Mouse (Mus musculus) cerebellum, adult 11 months (tissue): Measurements from ENCODE around the gene Cfb.

Source experiments
- DNase-seq: peaks from one replicate; pipeline ENCODE4 v3.0.0; 2022

Cfb gene

GRCm38 (mm10) chr17:34883332-34883731 lies 21.0 kb upstream of the Cfb start:
- no peak for DNase-seq

GRCm38 (mm10) chr17:34881683-34882310 lies 19.5 kb upstream of the Cfb start, which contains the start of gene Gm20547:
Gene Gm20547 (minus strand): TSS chr17:34882042.
- no peak for DNase-seq

DNA sequence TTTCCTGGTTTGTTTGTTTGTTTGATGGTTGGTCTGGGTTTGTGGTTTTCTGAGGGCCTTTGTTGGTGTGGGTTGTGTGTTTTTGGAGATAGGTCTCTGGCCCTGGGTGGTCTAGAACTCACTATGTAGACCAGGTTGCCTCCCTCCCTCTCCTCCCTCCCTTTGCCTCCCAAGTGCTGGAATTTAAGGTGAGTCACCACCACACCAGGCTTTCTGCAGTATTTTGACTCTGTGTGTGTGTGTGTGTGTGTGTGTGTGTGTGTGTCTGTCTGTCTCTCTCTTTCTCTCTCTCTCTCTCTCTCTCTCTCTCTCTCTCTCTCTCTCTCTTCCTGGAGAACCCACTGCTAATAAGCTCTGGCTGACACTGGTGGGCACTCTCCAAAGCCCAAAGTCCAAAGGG lies 18.8 kb upstream of the Cfb start:
- no peak for DNase-seq

GRCm38 (mm10) chr17:34879336-34879879 lies 17.1 kb upstream of the Cfb start, which contains the start of gene Zbtb12:
Gene Zbtb12 (plus strand): TSS chr17:34879483.
- no peak for DNase-seq

GRCm38 (mm10) chr17:34874321-34874720 lies 12.0 kb upstream of the Cfb start:
- DNase-seq, result no peak

GRCm38 (mm10) chr17:34865981-34866380 lies 3.7 kb upstream of the Cfb start:
- DNase-seq, result no peak

GRCm38 (mm10) chr17:34861704-34862415 lies 458 bp downstream of the Cfb start:
- DNase-seq, result no peak

DNA sequence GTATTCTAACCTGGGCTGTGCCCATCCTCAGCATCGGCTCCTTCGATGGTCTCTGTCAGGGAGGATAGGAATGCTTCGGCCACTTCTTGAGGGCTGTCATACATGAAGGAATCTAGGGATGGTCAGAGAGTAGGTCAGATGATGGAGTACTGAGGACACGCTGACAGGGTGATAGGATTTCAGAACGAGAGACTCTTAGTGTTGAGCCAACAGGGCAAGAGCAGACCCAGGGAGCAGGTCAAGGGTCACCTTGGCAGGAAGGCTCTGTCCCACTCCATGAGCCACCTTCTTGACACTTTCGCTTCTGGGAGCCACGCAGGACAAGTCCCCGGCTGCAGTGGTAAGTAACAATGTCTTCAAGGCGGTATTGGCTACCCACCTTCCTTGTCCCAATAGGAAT lies 1.8 kb downstream of the Cfb start:
- no peak for DNase-seq

- DNase-seq, result no peak
These were observed 3.6 kb downstream of the Cfb start for GRCm38 (mm10) chr17:34858670-34859069.

DNA sequence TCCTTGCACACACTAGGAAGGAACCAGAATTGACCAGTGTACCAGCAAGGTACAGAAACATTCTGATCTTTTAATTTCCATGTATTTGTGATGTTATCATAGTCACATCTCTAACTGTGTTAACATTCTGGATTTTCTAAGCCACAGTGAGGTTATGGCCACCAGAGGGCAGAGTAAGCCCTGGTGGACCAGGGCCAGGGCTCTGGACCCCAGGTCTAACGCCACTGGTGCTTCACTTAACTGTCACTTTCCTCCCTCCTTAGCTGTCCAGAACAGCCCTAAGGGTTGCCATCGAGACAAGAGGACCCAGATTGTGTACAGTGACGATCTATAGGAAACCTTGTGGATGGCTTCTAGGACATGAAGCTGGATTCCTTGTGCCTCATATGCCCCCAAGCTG lies 6.5 kb downstream of the Cfb start:
- DNase-seq, result no peak

DNA sequence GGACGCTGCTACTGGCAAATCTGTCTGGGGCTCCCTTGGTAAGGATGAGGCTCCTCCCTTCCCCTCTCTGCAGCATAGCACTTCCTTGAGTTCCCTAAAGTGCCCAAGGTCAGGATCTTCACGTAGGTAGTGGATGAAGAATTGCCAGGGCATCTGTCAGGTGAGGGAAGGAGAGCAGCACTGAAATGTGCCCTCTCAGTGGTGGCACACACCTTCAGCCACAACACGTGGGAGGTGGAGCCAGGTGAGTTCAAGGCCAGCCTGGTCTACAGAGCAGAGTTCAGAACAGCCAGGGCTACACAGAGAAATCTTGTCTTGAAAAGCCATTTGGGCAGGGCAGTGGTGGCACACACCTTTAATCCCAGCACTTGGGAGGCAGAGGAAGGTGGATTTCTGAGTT lies 7.6 kb downstream of the Cfb start:
- no peak for DNase-seq

DNA sequence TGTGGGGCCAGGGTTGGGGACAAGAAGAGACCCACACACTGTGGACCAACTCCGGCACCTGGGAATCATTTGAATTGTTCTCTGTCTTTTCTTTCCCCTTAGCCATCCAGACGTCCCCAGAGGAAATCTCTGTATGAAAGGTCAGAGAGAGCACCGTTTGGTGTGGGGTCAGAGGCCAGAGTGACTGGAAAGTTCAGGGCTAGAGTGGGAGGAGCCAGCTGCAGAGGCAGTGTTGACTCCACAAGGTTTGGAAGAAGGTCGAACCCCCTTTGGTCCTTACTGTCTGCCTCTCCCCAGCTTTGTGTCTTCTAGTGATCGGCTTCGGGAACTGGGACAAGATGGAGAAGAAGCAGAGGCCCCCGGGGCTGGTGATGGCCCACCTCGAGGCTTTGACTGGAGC lies 8.8 kb downstream of the Cfb start:
- DNase-seq, result no peak

DNA sequence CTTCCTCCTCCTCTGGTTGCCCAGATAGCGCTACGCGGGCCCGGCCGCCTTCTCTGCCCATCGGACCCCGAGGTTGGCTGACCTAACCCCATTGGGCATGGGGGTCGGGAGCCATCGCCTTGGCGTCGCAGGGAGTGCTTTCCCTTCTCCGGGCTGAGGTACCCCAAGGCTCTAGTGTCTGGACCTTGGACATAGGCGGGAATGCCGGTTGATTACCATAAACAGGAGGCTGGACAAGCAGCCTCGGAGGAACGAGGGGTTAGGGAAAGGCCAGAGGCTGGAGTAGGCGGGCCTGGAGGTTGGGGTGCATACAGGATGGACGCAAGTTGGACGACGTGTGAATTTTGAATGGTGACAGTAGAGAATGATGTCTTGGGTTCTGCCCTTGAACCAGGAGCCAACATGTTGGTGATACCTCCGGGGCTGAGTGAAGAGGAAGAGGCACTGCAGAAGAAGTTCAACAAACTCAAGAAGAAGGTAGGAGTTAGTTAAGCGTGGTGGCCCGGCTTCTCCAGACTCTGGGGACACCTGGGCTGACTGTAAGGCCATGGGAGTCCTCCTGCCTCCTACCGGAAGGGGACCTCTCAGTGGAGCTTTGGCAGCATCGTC lies 11.7 kb downstream of the Cfb start:
- DNase-seq, result no peak

DNA sequence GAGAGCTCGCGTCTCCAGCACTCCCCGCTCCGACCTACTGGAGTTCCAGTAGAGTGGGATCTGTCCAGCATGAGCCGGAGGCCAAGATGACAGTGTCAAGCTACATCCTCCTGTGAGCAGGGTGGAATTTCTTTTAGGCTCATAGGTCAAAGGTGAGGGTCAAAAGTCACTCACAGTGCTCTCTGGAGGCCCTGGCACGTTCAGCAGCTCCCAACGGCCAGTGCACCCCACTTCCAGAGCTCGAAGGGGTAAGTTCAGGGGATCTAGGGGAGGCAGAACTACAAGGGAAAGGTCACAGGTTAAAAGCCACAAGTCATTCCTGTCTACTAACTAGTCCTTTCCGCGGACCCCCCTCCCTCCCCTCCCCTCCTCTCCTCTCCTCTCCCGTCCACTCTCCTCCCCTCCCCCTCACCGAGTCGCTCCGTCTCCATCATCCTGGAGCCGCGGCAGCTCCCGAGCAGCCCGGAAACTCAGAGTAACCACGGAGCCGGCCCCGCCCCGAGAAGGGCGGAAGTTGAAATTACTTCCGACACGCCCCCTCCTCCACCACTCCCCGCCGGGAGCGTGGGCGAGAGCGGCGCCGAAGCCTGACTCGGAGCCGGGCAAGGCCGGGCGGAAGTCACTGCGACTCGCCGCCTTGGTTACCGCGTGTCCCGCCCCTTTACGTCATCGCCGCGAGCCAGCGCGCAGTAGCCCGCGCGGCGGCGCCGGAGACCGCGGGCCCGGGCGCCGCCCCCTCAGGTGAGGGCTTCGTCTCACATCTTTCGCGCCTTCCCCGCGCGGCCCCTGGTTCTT lies 12.4 kb downstream of the Cfb start, which contains the start of the genes Skiv2l and Nelfe:
Gene Skiv2l, minus strand, starts transcription at position 489 of the 795 bp plus-strand sequence.
Gene Nelfe, plus strand, starts transcription at position 670 of the 795 bp plus-strand sequence.
- peak; percentile 97 for DNase-seq

- DNase-seq, result no peak
These were observed 14.7 kb downstream of the Cfb start for GRCm38 (mm10) chr17:34847615-34848014.

DNA sequence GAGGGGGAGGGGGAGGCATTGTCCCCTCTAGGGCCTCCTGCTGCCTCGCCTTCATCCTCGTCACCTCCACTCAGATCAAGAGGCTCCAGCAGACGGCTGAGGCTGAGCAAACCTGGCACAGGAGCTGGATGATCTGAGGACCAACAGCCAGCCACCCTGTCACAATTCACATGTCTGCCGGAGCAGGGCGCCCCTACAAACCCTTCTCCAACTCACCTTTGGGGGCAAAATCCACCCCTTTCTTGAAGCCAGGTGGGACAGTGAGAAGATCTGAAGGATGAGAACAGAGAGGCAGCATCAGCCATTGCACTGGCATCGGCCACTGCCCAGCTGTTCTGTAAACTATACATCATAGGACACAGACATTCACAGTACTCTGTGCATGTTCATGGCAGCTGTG lies 15.1 kb downstream of the Cfb start:
- no peak for DNase-seq

GRCm38 (mm10) chr17:34844884-34845283 lies 17.4 kb downstream of the Cfb start:
- DNase-seq, result no peak

GRCm38 (mm10) chr17:34840736-34841307 lies 21.5 kb downstream of the Cfb start:
- DNase-seq, result no peak

- no peak for DNase-seq
These were observed 23.5 kb downstream of the Cfb start for GRCm38 (mm10) chr17:34838785-34839184.

GRCm38 (mm10) chr17:34837464-34838324 lies 24.6 kb downstream of the Cfb start:
- no peak for DNase-seq

- DNase-seq, result peak; percentile 93
These were observed 25.5 kb downstream of the Cfb start, which contains the start of the genes Stk19 and Dxo for GRCm38 (mm10) chr17:34836856-34837221. Gene Stk19 (minus strand): TSS chr17:34836945. Gene Dxo (plus strand): TSS chr17:34837019.
